Mouse (Mus musculus): Measurements from ENCODE around the gene Ppp6r1. TPM values are rescaled to one million over a fixed set of nuclear protein-coding genes. Genes with fewer than 3 reads are reported as not detected.

Gene Ppp6r1
- polyA plus RNA-seq, 1 experiment = 60.3 TPM

DNA sequence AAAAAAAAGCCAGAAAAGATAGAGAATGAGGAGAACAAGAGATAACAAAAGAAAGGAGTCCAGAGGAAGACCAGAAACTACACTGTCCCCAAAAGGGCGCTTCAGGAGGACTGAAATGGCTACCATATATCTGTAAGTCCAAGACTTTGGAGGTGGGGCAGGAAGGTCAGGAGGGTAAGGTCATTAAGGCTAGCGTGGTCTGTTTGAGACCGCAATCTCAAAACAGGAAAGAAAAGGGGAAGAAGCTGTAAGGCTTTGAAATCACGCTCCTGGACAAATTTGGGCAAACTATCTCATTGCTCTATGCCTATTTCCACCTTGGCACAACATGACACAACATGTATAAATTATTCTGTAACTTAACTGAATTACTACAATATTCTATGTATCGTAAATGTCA, 24.5 kb upstream of the Ppp6r1 start:
- Histone ChIP-seq H3K4me1 (ENCODE audit: control insufficient read depth, insufficient read depth, low read length) (peaks cover 2% of the 10 kb centered on the region), H3K4me3 (ENCODE audit: insufficient read depth, low read length) (no peak overlapping the region), H3K27ac (ENCODE audit: insufficient read depth, low read length) (no peak overlapping the region)
- TF ChIP-seq CTCF (IDR thresholded peaks at IDR 0.05; ENCODE audit: borderline replicate concordance, insufficient read depth, low read length) (no peak), POLR2A (IDR thresholded peaks at IDR 0.05; ENCODE audit: low read depth, low read length) (no peak)

DNA sequence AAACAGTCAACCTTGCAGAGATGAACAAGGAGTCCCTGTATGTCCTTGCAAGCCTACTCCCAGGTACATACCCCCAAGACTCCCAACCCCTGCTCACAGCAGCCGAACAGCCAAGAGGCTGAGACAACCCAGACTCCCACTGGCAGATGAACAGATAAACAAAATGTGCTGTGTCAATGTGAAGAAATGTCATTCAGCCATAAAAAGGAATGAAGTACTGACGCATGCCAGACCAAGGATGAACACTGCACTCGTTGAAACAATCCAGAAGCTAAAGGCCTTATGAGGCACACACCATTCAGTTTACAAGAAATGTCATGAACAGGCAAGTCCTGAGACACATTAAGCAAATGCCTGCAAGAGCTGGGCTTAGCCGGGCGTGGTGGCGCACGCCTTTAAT, 16.4 kb upstream of the Ppp6r1 start:
- no peak for TF ChIP-seq CTCF (IDR thresholded peaks at IDR 0.05; ENCODE audit: borderline replicate concordance, insufficient read depth, low read length)
- TF ChIP-seq POLR2A (IDR thresholded peaks at IDR 0.05; ENCODE audit: low read depth, low read length) = no peak
- no peak overlapping the region for H3K4me3 ChIP-seq (ENCODE audit: insufficient read depth, low read length)
- H3K27ac ChIP-seq (ENCODE audit: insufficient read depth, low read length) = no peak overlapping the region

DNA sequence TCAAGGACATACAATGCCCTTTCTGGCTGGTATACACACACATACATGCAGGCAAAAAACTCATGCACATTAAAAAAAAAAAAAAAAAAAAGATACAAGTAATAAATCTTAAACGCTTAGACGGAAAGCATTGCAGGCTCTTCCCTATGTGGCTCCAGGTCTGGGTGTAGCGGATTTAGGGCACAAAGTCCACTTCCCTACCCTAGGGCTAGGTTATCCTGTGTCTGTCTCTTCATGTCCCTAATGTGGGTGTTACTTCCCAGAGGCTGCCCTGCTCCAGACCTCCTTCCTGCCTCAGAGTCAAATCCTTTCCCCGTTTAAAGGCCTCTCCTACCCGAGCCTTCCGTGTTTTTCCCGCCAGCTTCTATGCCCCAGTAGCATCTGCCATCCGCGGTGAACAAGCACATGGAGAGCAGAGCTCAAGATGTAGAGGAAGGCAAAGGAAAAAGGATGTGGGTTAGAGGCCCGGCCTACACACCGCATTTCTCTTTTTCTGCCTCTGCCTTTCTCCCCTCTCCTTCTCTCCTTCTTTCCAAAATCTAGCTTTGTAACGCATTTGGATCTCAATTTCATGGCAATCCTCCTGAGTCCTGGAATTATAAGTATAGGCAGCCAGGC, 15.4 kb upstream of the Ppp6r1 start:
- Histone ChIP-seq H3K4me1 (ENCODE audit: control insufficient read depth, insufficient read depth, low read length) (no peaks in the 10 kb centered on the region), H3K27ac (ENCODE audit: insufficient read depth, low read length) (no peak overlapping the region), H3K4me3 (ENCODE audit: insufficient read depth, low read length) (no peak overlapping the region)
- TF ChIP-seq CTCF (IDR thresholded peaks at IDR 0.05; ENCODE audit: borderline replicate concordance, insufficient read depth, low read length) = no peak
- TF ChIP-seq POLR2A (IDR thresholded peaks at IDR 0.05; ENCODE audit: low read depth, low read length) = no peak

More for the DNA sequence above, 16.4 kb upstream of the Ppp6r1 start:
- no peaks in the 10 kb centered on the region for H3K4me1 ChIP-seq (ENCODE audit: control insufficient read depth, insufficient read depth, low read length)

DNA sequence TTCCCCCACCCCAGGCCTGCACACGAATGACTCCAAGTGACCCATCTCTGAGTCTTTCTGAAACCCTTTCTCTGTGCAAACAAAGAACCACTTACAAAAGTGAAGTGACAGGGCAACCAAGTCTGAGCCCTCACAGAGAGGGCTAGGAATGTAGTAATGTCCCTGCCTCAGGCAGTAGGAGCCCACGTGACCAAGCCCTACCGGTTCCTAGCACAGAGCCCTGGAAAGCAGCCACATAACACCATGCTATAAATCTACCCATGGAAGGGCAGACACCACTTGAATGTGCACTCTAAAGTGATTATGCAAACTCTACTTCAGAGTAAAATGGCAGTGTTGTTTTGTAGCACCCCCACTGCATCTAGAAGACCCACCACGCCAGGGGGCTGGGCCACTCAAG, 13.1 kb upstream of the Ppp6r1 start:
- TF ChIP-seq POLR2A (IDR thresholded peaks at IDR 0.05; ENCODE audit: low read depth, low read length) = no peak
- TF ChIP-seq CTCF (IDR thresholded peaks at IDR 0.05; ENCODE audit: borderline replicate concordance, insufficient read depth, low read length) = no peak
- H3K4me3 ChIP-seq (ENCODE audit: insufficient read depth, low read length) = no peak overlapping the region
- H3K4me1 ChIP-seq (ENCODE audit: control insufficient read depth, insufficient read depth, low read length) = no peaks in the 10 kb centered on the region
- H3K27ac ChIP-seq (ENCODE audit: insufficient read depth, low read length) = no peak overlapping the region

DNA sequence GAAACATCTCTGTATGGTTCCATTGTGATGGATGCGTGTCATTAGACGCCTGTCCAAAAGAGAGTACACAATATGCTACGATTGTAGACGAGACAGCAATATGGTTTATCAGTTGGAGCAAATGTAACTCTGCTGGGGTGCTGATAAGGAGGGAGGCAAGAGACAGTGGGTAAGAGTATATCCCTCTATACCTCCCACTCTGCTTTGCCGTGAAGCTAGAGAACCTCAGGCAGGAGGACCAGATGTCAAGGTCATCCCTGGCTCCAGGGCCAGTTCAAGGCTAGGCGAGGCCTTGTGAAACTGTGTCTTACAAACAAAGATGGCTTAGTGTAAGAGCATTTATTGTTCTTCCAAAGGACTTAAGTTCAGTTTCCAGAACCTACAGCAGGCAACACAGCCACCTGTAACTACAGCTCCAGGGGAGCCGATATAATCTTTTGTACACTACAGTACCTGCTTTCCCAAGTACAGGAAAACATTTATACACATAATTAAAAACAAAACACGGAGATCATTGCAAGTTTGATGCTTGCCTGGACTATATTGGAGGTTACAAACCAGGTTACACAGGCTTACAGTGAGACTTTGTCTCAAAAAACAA, 11.9 kb upstream of the Ppp6r1 start:
- H3K4me1 ChIP-seq (ENCODE audit: control insufficient read depth, insufficient read depth, low read length) = no peaks in the 10 kb centered on the region
- TF ChIP-seq POLR2A (IDR thresholded peaks at IDR 0.05; ENCODE audit: low read depth, low read length) (no peak), CTCF (IDR thresholded peaks at IDR 0.05; ENCODE audit: borderline replicate concordance, insufficient read depth, low read length) (no peak)
- no peak overlapping the region for H3K4me3 ChIP-seq (ENCODE audit: insufficient read depth, low read length)
- H3K27ac ChIP-seq (ENCODE audit: insufficient read depth, low read length) = no peak overlapping the region

DNA sequence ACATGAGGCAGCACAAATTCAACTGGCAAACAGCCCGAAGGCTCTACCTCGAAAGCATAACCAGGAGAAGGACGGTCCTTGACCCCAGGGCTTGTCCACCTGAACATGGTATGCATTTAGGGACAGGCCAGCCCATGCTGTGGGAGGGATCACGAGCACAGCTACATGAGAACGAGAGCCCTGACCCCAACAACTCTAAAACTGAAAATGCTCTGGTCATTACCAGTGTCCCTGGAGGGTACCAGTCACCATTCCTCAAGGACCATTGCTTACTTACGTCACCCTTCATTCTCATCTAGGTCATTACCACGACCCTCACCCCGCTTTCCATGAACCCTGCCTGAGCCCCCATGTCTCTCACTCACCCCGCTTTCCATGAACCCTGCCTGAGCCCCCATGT, 10.3 kb upstream of the Ppp6r1 start:
- TF ChIP-seq CTCF (IDR thresholded peaks at IDR 0.05; ENCODE audit: borderline replicate concordance, insufficient read depth, low read length) = no peak
- Histone ChIP-seq H3K4me1 (ENCODE audit: control insufficient read depth, insufficient read depth, low read length) (no peaks in the 10 kb centered on the region), H3K27ac (ENCODE audit: insufficient read depth, low read length) (no peak overlapping the region), H3K4me3 (ENCODE audit: insufficient read depth, low read length) (no peak overlapping the region)

DNA sequence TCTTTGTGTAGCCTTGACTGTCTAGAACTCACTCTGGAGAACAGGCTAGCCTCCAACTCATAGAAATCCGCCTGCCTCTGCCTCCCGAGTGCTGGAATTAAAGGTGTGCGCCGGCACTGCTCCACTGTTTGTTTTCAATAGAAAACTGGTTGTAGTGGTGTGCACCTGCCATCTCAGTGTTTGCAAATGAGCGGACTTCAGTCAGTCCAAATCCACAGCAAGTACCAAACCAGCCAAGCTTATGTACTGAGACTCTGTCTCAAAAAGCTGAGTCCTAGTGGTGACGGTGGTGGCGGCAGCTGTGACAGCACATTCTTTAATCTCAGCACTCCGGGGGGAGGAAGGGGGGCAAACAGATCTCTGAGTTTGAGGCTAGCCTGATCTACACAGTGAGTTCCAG, 9.7 kb upstream of the Ppp6r1 start:
- Histone ChIP-seq H3K27ac (ENCODE audit: insufficient read depth, low read length) (no peak overlapping the region), H3K4me1 (ENCODE audit: control insufficient read depth, insufficient read depth, low read length) (no peaks in the 10 kb centered on the region), H3K4me3 (ENCODE audit: insufficient read depth, low read length) (no peak overlapping the region)
- TF ChIP-seq CTCF (IDR thresholded peaks at IDR 0.05; ENCODE audit: borderline replicate concordance, insufficient read depth, low read length) (no peak), POLR2A (IDR thresholded peaks at IDR 0.05; ENCODE audit: low read depth, low read length) (no peak)

DNA sequence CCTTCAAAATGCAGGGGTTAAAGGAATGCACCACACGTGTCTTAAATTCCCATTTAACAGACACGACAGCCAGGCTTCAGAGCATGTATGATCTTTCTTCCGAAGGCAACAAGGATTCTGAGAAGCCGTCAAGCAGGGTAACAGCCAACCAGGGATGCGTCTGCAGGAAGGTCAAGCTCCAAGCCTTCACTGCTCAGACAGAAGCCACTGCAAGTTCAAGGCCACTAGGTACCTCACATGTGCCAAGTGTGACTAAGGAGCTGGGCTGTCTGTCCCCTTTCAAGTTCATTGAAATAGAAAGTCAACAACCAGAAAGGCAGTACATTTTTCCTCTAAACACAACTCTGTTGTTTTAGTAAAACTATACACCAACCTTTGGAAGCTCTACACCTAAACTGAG, 8.1 kb upstream of the Ppp6r1 start:
- no peaks in the 10 kb centered on the region for H3K4me1 ChIP-seq (ENCODE audit: control insufficient read depth, insufficient read depth, low read length)
- no peak overlapping the region for H3K4me3 ChIP-seq (ENCODE audit: insufficient read depth, low read length)
- H3K27ac ChIP-seq (ENCODE audit: insufficient read depth, low read length) = no peak overlapping the region
- TF ChIP-seq CTCF (IDR thresholded peaks at IDR 0.05; ENCODE audit: borderline replicate concordance, insufficient read depth, low read length) (no peak), POLR2A (IDR thresholded peaks at IDR 0.05; ENCODE audit: low read depth, low read length) (no peak)

DNA sequence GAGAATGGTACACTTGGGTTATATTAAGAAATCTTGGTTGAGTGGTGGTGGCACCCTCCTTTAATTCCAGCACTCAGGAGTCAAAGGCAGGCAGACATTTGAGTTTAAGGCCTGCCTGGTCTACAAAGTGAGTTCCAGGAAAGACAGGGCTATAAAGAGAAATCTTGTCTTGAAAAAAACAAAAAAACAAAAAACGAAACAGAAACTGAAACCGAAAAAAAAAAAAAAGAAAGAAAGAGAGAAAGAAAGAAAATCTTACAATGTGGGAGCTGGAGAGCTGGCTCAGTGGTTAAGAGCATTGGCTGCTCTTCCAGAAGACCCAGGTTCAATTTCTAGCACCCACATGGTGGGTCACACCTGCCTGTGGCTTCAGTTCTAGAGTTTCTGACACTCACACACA, 4.9 kb upstream of the Ppp6r1 start:
- Histone ChIP-seq H3K4me3 (ENCODE audit: insufficient read depth, low read length) (no peak overlapping the region), H3K27ac (ENCODE audit: insufficient read depth, low read length) (no peak overlapping the region), H3K4me1 (ENCODE audit: control insufficient read depth, insufficient read depth, low read length) (no peaks in the 10 kb centered on the region)
- no peak for TF ChIP-seq CTCF (IDR thresholded peaks at IDR 0.05; ENCODE audit: borderline replicate concordance, insufficient read depth, low read length)
- TF ChIP-seq POLR2A (IDR thresholded peaks at IDR 0.05; ENCODE audit: low read depth, low read length) = no peak

DNA sequence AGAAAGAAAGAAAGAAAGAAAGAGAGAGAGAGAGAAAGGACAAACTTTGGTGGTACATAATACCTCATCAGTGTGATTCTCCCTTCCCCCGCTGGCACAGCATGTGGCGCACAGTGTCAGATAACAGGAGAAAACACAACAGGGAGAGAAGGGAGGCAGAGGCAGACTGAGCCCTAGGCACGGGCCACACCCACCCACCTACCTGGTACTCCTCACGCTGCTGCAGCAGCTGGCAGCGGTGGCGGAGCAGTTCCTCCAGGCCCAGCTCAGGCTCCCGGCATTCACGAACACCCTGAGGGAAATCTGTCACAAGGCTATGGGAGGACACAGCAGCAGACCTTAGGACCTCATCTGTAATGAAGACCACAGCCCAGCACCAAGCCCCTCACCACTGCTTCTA, 4.4 kb upstream of the Ppp6r1 start:
- TF ChIP-seq CTCF (IDR thresholded peaks at IDR 0.05; ENCODE audit: borderline replicate concordance, insufficient read depth, low read length) (no peak), POLR2A (IDR thresholded peaks at IDR 0.05; ENCODE audit: low read depth, low read length) (no peak)
- no peak overlapping the region for H3K4me3 ChIP-seq (ENCODE audit: insufficient read depth, low read length)
- no peak overlapping the region for H3K27ac ChIP-seq (ENCODE audit: insufficient read depth, low read length)
- no peaks in the 10 kb centered on the region for H3K4me1 ChIP-seq (ENCODE audit: control insufficient read depth, insufficient read depth, low read length)

Data from embryonic fibroblast, embryonic 13.5 days (primary cell).